Mouse (Mus musculus) hematopoietic stem cell, adult 5-6 weeks (primary cell): ENCODE data around the gene Tmem184a. TPM values are rescaled to one million over a fixed set of nuclear protein-coding genes. Genes with fewer than 3 reads are reported as not detected.

Experiments
- ATAC-seq, 2 experiments: fragments of 125-278 bp in 1 of 2; replicated peaks in 1 of 2; 2 replicates each; pipeline ENCODE4 v1.8.0; 2016 to 2017; ENCODE audit warnings: inconsistent platforms in 2 of 2, mild to moderate bottlenecking in 2 of 2, moderate number of reproducible peaks in 2 of 2, low read depth in 1 of 2, moderate TSS enrichment in 1 of 2; ENCODE audit not compliant: low FRiP score in 2 of 2, poor library complexity in 2 of 2, severe bottlenecking in 2 of 2, insufficient read depth in 1 of 2, low TSS enrichment in 1 of 2
- total RNA-seq: library from RNA; stranded (forward); fragments of 172-1452, 232-1000 nt; gene quantifications from 2 replicates; pipeline ENCODE4 v1.2.3, GENCODE M21; 2017

Tmem184a gene
- 0.30 TPM in 1 of 2 replicates, not detected in the other for total RNA-seq

- no peak for ATAC-seq
Measured at GRCm38 (mm10) chr5:139819538-139820181, at the start of gene Tmem184a. Gene Tmem184a, minus strand, starts transcription at chr5:139819917.

DNA sequence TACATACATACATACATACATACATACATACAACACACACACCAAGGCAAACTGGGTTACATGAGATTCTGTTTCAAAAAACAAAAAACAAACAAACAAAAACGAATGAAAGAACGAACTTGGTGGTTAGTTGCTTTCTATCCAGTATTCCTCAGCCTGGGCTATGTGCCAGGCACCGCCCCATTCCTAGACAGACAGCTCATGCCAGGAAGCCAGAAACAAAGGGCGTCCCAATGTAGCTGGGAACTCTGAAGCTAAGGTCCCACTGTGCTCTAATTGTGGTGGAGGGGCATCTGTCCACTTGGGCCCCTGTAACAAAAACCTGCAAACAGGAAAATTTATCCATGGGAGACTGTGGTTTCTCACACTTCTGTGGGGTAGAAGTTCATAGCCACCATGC is 43.0 kb upstream of the Tmem184a start:
- no peak for ATAC-seq

DNA sequence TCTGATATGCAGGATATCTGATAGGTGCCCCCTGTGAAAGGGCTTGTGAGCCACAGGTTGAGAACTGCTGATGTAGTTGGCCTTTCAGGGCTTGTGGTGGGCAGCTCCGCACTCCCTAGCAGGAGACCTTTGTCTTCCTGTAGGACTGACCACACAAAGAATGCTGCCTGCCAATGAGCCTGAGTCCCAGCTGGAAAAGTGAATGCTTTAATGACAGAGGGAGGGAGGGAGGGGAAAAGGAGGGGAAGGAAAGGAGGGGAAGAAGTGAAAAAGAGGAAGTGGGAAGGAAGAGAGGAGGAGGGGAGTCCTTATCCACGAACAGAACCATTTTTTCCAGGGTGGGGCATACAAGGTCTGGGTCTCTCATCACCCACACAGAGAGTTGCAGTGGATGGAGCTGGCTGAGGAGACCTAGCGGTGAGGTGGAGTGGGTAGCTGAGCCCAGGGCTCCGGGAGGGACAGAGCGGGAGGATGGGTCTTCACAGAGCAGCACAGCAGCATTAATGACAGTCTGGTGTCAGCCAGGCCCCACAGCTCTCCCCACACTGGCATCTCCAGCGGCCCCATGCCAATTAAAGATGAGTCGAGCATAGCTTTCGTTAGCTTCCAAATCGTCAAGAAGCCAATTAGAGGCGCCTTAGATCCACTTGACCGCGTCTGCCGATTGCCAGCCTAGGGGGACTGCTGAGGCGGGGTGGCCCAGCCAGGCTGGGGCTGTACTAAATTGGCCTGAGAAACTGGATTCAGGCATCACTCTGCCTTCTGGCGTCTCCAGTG is 40.8 kb upstream of the Tmem184a start:
- no peak for ATAC-seq

DNA sequence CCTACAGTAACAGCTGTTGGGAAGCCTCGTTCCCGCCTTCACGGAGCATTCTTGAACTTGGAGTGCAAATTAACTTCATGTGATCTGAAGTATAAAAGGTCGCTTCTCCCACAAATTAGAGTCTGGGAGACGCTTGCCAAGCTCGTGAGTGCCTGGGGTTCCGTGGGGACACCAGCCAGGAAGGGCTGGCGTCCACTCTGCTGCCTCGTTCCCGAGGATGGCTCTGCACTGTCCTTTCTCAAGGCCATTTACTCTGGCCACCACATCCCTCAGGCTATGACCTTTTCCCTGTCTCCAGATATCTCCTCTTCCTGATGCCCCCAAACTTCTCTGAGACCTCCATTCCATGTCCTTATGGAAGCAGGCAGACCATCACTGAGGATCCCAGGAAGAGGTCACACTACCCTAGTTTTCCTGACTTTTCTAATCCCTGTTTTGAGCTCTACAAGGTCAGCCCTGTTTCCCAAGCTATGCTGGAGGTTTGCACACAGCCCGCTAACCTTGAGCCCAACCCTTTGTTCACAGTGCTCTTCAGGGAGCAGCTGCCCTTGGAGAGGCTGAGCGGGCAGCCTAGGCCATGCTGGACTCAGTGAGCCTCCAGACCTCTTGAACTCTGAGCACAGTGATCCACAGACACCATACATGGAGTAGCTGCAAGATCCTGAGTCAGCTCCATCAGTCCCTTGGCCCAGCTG is 30.1 kb upstream of the Tmem184a start:
- ATAC-seq = no peak

DNA sequence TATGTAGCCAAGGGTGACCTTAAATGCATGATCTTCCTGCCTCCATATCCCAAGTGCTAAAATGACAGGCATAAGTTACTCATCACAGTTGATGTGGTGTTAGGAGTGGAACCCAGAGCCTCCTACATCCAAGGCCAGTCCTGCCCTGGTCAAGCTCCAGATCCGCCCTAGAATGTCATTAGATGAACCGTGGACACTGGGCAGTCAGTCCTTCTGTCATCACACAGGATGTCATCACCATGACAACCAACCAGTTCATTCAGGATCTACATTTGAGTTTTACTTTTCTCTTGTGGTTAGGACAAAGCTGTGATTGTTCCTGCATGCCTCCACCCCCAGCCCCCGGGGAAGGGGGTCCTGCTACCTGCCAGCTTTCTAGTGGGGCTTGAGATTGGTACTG is 19.4 kb upstream of the Tmem184a start:
- ATAC-seq = no peak

DNA sequence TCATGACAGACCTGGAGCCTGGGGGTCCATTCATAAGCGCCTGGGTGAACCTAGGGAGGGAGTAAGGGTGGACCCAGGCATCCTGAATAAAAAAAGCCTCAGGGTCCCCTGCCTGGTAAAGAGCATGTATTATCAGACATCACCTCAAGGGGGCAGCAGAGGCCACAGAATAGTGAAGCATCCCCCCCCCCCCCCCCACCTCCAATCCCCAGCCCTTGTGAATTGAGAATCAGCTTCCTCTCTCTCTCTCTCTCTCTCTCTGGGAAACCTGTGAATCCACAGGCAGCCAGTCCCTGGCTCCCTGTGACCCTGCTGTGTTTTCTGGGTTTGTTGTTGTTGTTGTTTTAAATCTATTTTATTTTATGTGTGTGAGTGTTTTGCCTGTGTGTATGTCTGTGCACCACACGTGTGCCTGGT is 18.8 kb upstream of the Tmem184a start:
- peak; percentile 27 to 49; a peak in 2 of 4 replicates for ATAC-seq

GRCm38 (mm10) chr5:139835706-139836105 is 16.0 kb upstream of the Tmem184a start:
- ATAC-seq = no peak

- no peak for ATAC-seq
Measured at GRCm38 (mm10) chr5:139832125-139832524, 12.4 kb upstream of the Tmem184a start.

- peak; percentile 87 to 89 for ATAC-seq
Measured at GRCm38 (mm10) chr5:139830734-139831133, 11.0 kb upstream of the Tmem184a start.

DNA sequence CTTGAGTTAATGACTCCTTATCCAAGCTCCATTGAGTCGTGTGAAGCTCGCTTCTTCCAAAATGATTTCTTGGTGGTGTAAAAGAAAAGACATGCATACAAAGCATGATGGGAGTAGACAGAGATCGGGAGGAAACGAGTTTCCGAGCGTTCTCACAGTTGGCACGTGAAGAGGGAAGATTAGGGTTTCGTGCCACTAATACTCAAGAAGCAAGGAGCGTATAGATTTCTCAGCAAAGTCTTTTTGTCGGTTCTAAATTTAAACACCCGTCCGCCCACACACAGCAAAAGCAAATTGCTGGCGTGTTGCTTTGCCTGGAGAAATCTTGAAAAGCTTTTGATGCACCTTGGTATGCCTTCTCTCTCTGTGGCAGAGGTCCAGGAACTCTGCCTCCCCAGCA is 9.7 kb upstream of the Tmem184a start:
- ATAC-seq = no peak

GRCm38 (mm10) chr5:139827593-139827992 is 7.9 kb upstream of the Tmem184a start:
- no peak for ATAC-seq

- ATAC-seq = peak; percentile 78 to 86
Measured at GRCm38 (mm10) chr5:139826357-139827055, 6.8 kb upstream of the Tmem184a start, which contains the start of the genes Gm26938 and Psmg3. Gene Gm26938, minus strand, starts transcription at chr5:139826407. Gene Psmg3, minus strand, starts transcription at chr5:139826885.

GRCm38 (mm10) chr5:139825947-139826346 is 6.2 kb upstream of the Tmem184a start:
- ATAC-seq = no peak

DNA sequence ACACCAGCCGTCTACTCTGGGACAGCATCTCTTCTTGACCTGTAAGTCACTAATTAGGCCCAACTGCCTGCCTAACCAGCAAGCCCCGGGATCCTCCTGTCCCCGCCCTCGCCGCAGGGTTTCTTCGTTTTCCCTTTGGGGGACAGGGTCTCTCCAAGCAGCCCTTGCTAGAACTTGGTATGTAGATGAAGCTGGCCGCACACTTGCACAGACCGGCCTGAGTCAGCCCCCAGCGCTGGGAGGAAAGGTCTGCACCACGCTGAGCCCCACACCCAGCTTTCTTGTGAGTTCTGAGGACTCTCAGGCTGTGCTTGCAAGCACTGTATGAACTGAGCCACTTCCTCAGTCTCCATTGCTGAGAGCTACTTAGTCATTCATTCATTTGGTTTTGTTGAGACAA is 4.8 kb upstream of the Tmem184a start:
- ATAC-seq = no peak

DNA sequence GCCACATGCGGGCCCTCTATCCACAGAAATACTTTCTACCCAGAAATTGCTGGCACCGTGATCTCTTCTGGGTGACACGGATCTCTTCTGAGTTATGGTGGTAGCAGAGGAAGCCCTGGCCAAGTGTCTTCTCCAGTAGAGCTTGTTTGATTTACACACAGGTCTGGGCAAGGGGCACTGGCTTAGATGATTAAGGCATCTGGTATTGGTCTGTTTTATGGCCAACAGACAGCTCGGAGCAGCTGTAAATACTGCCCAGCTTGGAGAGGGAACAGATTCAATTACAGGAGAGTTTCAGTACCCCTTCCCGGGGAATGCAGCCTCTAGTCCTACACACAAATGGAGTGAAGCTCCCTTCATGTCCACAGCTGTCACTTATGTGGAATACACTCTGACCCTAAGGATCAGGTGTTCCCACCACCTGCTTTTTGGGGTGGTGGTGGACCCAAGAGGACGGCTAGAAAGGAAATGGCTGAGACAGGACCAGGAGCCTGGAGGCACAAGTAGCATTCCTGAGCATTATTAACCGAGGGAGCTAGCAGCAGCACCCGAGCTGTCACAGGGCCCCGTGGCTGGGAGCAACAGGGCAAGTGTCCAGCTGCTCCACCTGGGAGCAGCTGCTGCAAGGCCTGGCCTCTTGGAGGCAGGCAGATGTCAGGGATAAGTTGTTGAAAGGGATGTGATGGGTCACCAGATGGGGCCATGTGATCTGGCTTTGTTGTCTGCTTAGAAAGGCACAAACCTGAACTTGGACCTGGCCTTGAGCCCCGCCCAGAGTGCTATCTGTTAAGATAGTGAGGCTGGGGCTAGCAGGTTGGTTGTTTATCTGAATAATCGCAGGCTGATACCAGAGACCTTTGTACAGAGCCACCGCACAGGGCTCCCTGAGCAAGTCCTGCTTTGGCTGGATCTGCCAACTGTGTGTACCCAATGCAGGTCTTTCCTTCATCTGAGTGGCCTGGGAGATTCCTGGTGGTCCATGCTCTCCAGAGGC is 2.0 kb upstream of the Tmem184a start:
- ATAC-seq = no peak

- ATAC-seq = peak; percentile 34 to 63; a peak in 2 of 4 replicates
Measured at GRCm38 (mm10) chr5:139818801-139819200, 916 bp downstream of the Tmem184a start.
